Mouse (Mus musculus) kidney, postnatal 0 days (tissue): ENCODE measurements around the gene Oit1. TPM values are rescaled to one million over a fixed set of nuclear protein-coding genes. Genes with fewer than 3 reads are reported as not detected.

Experiments
- ATAC-seq: fragments of 200-750 bp; cut with Nextera tagmentation; replicated peaks from 2 replicates; pipeline ENCODE4 v1.8.0; 2017; ENCODE audit warnings: low read depth, moderate number of reproducible peaks, moderate TSS enrichment, moderate library complexity; ENCODE audit not compliant: low FRiP score
- DNase-seq: peaks from one replicate; pipeline ENCODE4 v3.0.0-alpha.2; 2016; ENCODE audit warnings: low spot score
- H3K27ac ChIP-seq: fragments of 300-500 bp; sonication (generic); 2 replicates; pipeline ENCODE4 v1.5.1; 2014; ENCODE audit warnings: mild to moderate bottlenecking
- H3K27me3 ChIP-seq: fragments of 300-500 bp; sonication (generic); 2 replicates; pipeline ENCODE4 v1.6.1; 2014; ENCODE audit warnings: low read length, mixed read lengths; ENCODE audit not compliant: insufficient read depth
- H3K36me3 ChIP-seq: fragments of 300-500 bp; sonication (generic); 2 replicates; pipeline ENCODE4 v1.6.1; 2014; ENCODE audit warnings: low read length, mixed read lengths; ENCODE audit not compliant: insufficient read depth
- H3K4me1 ChIP-seq: fragments of 300-500 bp; sonication (generic); replicated peaks from 2 replicates; pipeline ENCODE4 v1.6.1; 2014; ENCODE audit warnings: antibody characterized with exemption, low read length, mixed read lengths; ENCODE audit not compliant: insufficient read depth
- H3K4me2 ChIP-seq: fragments of 300-500 bp; sonication (generic); 2 replicates; pipeline ENCODE4 v1.6.1; 2014; ENCODE audit warnings: mild to moderate bottlenecking, low read length, moderate library complexity, mixed read lengths
- H3K4me3 ChIP-seq: fragments of 300-500 bp; sonication (generic); replicated peaks from 2 replicates; pipeline ENCODE4 v1.5.1; 2014; ENCODE audit warnings: low read depth, low read length
- H3K9ac ChIP-seq: fragments of 300-500 bp; sonication (generic); 2 replicates; pipeline ENCODE4 v1.6.1; 2014; ENCODE audit warnings: low read depth, low read length
- H3K9me3 ChIP-seq: fragments of 300-500 bp; sonication (generic); replicated peaks from 2 replicates; pipeline ENCODE4 v1.6.1; 2016; ENCODE audit warnings: low read length, inconsistent platforms, mixed read lengths
- CTCF ChIP-seq: IDR thresholded peaks from 2 replicates; pipeline ENCODE4 v1.5.1; 2016; ENCODE audit warnings: antibody characterized with exemption, low read depth, mild to moderate bottlenecking, moderate library complexity
- WGBS: fragments of 180-500 bp; shearing (Covaris S2); extraction: QIAGEN DNeasy Blood & Tissue Kit; methylation state at CpG from one replicate; pipeline ENCODE4 v1.1.7; 2014; 5-methylcytosine and 5-hydroxymethylcytosine counted together
- polyA plus RNA-seq: library from polyadenylated mRNA; unstranded; fragments of >200 nt; fragmentation: Nextera tagmentation; extraction: Ambion mirVana; gene quantifications from 2 replicates; pipeline ENCODE4 v1.2.1, GENCODE M21; 2015

Oit1 gene
- polyA plus RNA-seq, 1 experiment from 2014 or later = 4.3 TPM

DNA sequence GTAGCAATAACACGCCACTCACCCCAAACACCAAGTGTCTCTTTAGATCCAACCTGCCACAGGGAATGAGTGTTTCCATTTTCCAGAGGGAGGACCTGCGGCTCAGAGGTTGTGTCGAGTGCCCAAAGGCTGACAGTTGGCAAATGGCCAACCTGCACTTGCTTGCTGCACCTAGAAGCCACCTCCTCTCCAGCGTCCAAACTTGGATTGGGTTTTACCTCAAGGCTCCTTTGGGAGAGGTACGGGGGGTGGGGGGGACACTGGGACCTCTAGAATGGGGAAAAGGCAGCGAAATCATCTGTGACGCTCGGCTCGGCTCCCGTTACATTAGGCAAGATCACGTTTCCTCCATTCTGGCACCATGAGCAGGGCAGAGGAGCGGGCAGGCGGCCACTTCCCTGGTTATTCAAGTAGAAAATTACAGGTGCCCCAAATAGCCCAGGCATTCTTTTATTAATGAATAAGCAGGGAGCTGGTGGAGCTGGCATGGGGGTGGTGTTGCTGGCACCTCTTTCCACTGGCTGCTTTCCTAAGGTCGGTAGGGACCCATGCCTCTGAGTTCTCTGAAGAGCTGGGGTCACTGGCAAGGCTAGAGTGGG lies 47.1 kb downstream of the Oit1 start:
- Histone ChIP-seq H3K9ac (no peak overlapping the region), H3K4me2 (peak overlapping the region; percentile 32; the same call in 1 of the 2 replicates), H3K27ac (peak overlapping the region; percentile 78), H3K27me3 (no peaks in the 10 kb centered on the region), H3K36me3 (no peaks in the 10 kb centered on the region), H3K4me1 (peaks cover 26% of the 10 kb centered on the region), H3K4me3 (no peak overlapping the region), H3K9me3 (no peaks in the 10 kb centered on the region)
- no peak for TF ChIP-seq CTCF
- 38% methylated on average over 14 of the region's 14 CpGs for WGBS
- DNase-seq (peak; percentile 83), ATAC-seq (peak; percentile 60)

DNA sequence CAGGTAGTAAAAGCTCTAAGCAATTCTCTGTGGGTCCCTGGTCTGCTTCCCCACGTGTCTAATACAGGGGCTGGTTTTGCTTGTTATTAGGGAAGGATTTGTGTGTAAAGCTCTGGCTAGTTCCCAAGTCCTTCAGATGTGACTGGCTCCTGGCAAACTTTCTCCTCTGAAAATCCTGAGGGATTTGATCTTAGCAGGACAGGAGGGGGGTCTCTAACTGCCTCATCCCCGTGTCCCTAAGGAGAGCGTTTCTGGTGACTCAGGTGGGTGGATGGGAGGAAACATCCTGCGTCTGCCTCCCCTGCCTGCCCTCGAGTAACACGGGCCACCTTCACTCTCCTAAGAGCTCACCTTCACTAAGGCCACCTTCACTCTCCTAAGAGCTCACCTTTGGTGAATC lies 48.2 kb downstream of the Oit1 start:
- no peak for TF ChIP-seq CTCF
- Histone ChIP-seq H3K36me3 (no peaks in the 10 kb centered on the region), H3K4me3 (no peak overlapping the region), H3K9me3 (no peaks in the 10 kb centered on the region), H3K9ac (no peak overlapping the region), H3K4me1 (peaks cover 22% of the 10 kb centered on the region), H3K4me2 (no peak overlapping the region), H3K27me3 (no peaks in the 10 kb centered on the region), H3K27ac (peak overlapping the region; percentile 78)
- no peak for ATAC-seq
- 29% methylated on average over 6 of the region's 6 CpGs for WGBS
- no peak for DNase-seq

DNA sequence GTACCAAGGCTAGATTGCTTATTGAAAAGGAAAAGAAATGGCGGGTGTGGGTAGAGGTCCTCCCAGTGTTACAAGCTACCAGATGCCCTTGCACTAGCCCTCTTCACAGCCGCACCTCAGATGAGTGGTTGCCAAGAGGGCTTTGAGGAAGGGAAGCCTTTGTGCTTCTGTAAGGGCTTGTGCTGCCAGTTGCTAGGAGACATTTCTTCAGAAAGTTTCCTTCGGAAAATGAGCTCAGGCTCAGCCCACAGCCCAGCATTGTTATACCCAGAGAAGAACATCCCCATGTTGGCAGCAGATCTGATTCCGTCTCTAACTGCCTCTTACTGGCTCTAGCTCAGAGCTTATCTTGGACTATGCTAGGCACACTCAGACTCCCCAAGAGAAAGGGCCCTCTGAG lies 49.0 kb downstream of the Oit1 start:
- H3K4me2 ChIP-seq = no peak overlapping the region
- TF ChIP-seq CTCF = no peak
- H3K27me3 ChIP-seq = no peaks in the 10 kb centered on the region
- H3K4me3 ChIP-seq = no peak overlapping the region
- DNase-seq (no peak), ATAC-seq (no peak)
- H3K36me3 ChIP-seq = no peaks in the 10 kb centered on the region
- H3K4me1 ChIP-seq = peaks cover 22% of the 10 kb centered on the region
- no peak overlapping the region for H3K9ac ChIP-seq
- 67% methylated on average over 4 of the region's 4 CpGs for WGBS
- H3K9me3 ChIP-seq = no peaks in the 10 kb centered on the region
- H3K27ac ChIP-seq = peak overlapping the region; percentile 78

DNA sequence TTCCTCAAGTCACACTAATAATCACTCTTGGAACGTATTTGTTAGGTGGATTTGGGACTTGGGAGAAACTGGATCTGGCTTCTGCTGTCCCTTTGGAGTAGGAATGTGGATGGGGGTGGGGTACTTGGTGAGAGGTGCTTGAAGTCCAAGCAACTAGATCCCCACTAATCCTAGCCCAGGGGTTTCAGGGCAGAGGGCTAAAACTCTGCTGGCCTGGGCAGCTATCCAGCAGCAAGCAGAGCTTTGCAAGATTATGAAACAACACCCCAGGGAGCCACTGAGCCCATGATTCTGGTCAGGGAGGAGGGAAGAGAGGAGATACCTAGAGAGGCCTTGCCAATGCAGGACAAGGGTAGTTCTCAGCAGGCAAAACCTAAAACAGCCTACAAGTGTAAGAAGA lies 51.2 kb downstream of the Oit1 start:
- Histone ChIP-seq H3K36me3 (no peaks in the 10 kb centered on the region), H3K9me3 (no peaks in the 10 kb centered on the region), H3K27me3 (no peaks in the 10 kb centered on the region), H3K9ac (no peak overlapping the region), H3K4me1 (peaks cover 16% of the 10 kb centered on the region), H3K27ac (peak overlapping the region; percentile 57), H3K4me2 (no peak overlapping the region), H3K4me3 (no peak overlapping the region)
- 17% methylated on average over 1 of the region's 1 CpGs for WGBS
- DNase-seq (no peak), ATAC-seq (no peak)
- TF ChIP-seq CTCF = no peak

DNA sequence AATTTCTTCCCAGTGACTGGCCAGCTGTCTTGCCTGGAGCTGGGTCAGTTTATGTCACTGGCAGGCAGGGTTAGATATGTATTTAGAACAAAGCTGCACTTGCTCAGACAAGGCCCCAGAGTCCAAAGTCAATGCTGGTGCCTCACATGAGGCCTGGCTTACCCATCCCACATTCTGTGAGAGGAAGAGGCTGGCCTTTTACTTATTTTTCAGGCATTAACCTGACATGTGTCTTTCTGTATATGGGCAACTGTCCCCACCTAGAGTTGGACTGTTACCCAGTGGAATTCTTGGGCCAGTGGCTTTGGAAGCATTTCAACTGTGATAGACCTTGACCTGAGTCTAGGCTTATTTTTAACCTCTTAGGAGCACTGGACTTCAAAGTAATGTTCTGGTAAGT lies 51.6 kb downstream of the Oit1 start:
- TF ChIP-seq CTCF = no peak
- no peaks in the 10 kb centered on the region for H3K9me3 ChIP-seq
- H3K36me3 ChIP-seq = no peaks in the 10 kb centered on the region
- H3K9ac ChIP-seq = no peak overlapping the region
- peak overlapping the region; percentile 76 for H3K27ac ChIP-seq
- no peak overlapping the region for H3K4me3 ChIP-seq
- DNase-seq (no peak), ATAC-seq (peak; percentile 74)
- no peaks in the 10 kb centered on the region for H3K27me3 ChIP-seq
- no peak overlapping the region for H3K4me2 ChIP-seq
- H3K4me1 ChIP-seq = peaks cover 11% of the 10 kb centered on the region; the same call in 1 of the 2 replicates

DNA sequence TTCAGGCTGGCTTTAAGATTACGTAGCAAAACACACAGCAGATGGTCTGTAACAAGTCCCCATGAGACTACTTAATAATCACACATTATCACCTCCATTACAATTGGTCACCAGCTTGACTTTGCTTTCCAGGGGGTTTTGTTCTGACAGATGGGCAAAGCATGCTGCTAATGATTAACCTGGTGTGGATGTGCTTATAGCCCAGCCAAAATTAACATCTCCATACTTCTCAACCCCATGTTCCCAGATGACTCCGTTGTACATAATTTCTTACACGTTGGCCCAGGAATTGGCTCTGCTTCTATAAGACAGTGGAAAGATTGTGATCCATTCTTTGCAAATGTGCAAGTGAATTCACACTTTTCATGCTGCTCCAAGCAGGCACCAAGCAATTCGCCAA lies 52.8 kb downstream of the Oit1 start:
- Histone ChIP-seq H3K4me2 (no peak overlapping the region), H3K36me3 (no peaks in the 10 kb centered on the region), H3K27ac (peak overlapping the region; percentile 19; the same call in 1 of the 2 replicates), H3K27me3 (no peaks in the 10 kb centered on the region), H3K4me1 (0 out of 2 replicates have a peak, but pooled peaks cover 5% of the 10 kb centered on the region), H3K9ac (no peak overlapping the region), H3K9me3 (no peaks in the 10 kb centered on the region), H3K4me3 (no peak overlapping the region)
- TF ChIP-seq CTCF = no peak
- no peak for ATAC-seq
- WGBS = 71% methylated on average over 4 of the region's 4 CpGs
- no peak for DNase-seq

DNA sequence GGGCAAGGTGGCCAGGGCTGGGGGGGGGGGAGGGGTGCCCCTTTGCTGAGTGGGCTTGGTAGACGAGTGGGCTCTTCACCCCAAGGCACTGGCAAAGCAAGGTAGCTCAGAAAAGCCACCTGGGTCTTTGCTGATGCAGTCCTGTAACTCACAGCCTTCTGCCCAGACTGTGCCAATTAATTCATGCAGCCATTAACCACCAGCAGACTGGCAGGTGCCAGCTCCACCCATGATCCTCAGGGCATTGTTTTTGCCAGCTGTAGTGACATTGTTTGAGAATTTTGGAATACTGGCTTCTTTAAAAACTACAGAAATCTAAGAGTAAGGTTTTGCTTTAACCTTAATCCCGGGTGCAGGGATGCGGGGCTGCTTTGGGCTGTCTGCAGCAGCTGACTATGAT lies 58.0 kb downstream of the Oit1 start:
- Histone ChIP-seq H3K27me3 (0 out of 2 replicates have a peak, but pooled peaks cover 6% of the 10 kb centered on the region), H3K4me1 (peaks cover 10% of the 10 kb centered on the region), H3K36me3 (no peaks in the 10 kb centered on the region), H3K9me3 (no peaks in the 10 kb centered on the region), H3K9ac (no peak overlapping the region), H3K4me2 (no peak overlapping the region), H3K27ac (no peak overlapping the region), H3K4me3 (no peak overlapping the region)
- no peak for TF ChIP-seq CTCF
- WGBS = 85% methylated on average over 3 of the region's 3 CpGs
- no peak for ATAC-seq
- no peak for DNase-seq
